In the genomic region with DNA sequence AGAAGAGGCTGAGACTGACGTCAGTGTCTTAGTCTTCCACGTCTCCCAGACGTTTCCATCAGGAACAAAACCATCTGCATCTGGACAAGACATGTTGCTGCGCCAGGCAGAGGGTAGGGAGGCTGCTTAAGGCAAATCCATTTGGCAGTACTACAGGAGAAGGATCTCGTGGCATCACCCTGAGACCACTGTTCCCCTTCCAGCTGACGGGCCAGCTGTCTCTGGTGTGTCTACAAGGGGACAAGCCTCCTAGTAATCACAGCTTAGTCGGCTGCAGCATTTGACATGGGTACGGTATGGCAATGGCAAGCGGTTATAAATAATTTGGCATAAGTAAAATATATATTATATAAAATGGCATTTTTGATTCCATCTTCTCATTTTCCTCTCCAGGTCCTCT, we compare ENCODE assay signal across 26 mouse cellular contexts.
A peak's percentile ranks its signal among the peaks of the same experiment; 100 is the strongest.
DNase-seq lines count a peak whose midpoint lies in the region; ATAC-seq and TF ChIP-seq lines count a peak whose summit lies in the region.
"Had no signal": no experiment of that assay in that cellular context is flagged by ENCODE, and none has a peak within 500 bp of the region (broad histone marks: within the 10 kb centered on the region; RNA-seq: fewer than 3 reads in every experiment).

No protein-coding gene starts in this region.

- ATAC-seq in liver, embryonic 11.5 days (replicated peaks; ENCODE audit: low FRiP score): no peak
- no peak for ATAC-seq in liver, postnatal 0 days
- ATAC-seq in neural tube, embryonic 15.5 days (ENCODE audit: low FRiP score): no peak
- ATAC-seq: CD4-positive, CD25-positive, alpha-beta regulatory T cell, adult 4 months; forebrain, embryonic 14.5 days; forebrain, embryonic 16.5 days; Patski had no signal

- H3K9me3 ChIP-seq in liver, embryonic 11.5 days (ENCODE audit: control insufficient read depth, low read length): no peaks in the 10 kb centered on the region
- no peaks in the 10 kb centered on the region for H3K9me3 ChIP-seq in liver, postnatal 0 days (ENCODE audit: low read length)
- H3K9me3 ChIP-seq in neural tube, embryonic 15.5 days (replicated peaks): no peaks in the 10 kb centered on the region
- H3K9me3 ChIP-seq: embryonic facial prominence, embryonic 13.5 days; embryonic facial prominence, embryonic 15.5 days; forebrain, embryonic 10.5 days; forebrain, embryonic 12.5 days had no signal

- no peak overlapping the region for H3K4me2 ChIP-seq in liver, embryonic 11.5 days
- no peak overlapping the region for H3K4me2 ChIP-seq in liver, postnatal 0 days (ENCODE audit: low read depth, low read length)
- no peak overlapping the region for H3K4me2 ChIP-seq in neural tube, embryonic 15.5 days
- H3K4me2 ChIP-seq: embryonic facial prominence, embryonic 13.5 days; embryonic facial prominence, embryonic 15.5 days; forebrain, embryonic 12.5 days had no signal

- 85% methylated on average over 9 of the region's 9 CpGs for WGBS in liver, embryonic 11.5 days
- WGBS in liver, postnatal 0 days (ENCODE audit: insufficient replicate concordance): 82% methylated on average over 9 of the region's 9 CpGs
- 91% methylated on average over 9 of the region's 9 CpGs for WGBS in neural tube, embryonic 15.5 days

- H3K4me3 ChIP-seq in liver, embryonic 11.5 days (ENCODE audit: low read depth, low read length): no peak overlapping the region
- H3K4me3 ChIP-seq in liver, postnatal 0 days (ENCODE audit: low read depth, low read length): no peak overlapping the region
- H3K4me3 ChIP-seq in neural tube, embryonic 15.5 days (replicated peaks): no peak overlapping the region
- H3K4me3 ChIP-seq: embryonic facial prominence, embryonic 13.5 days; embryonic facial prominence, embryonic 15.5 days; erythroblast, embryonic 14.5 days; forebrain, embryonic 10.5 days; forebrain, embryonic 12.5 days had no signal

- no peak overlapping the region for H3K9ac ChIP-seq in liver, embryonic 11.5 days (ENCODE audit: low read depth, low read length)
- no peak overlapping the region for H3K9ac ChIP-seq in liver, postnatal 0 days (replicated peaks)
- H3K9ac ChIP-seq in neural tube, embryonic 15.5 days (replicated peaks): no peak overlapping the region
- H3K9ac ChIP-seq: embryonic facial prominence, embryonic 13.5 days; embryonic facial prominence, embryonic 15.5 days; forebrain, embryonic 12.5 days had no signal

- H3K36me3 ChIP-seq in liver, embryonic 11.5 days (ENCODE audit: control insufficient read depth, insufficient read depth, low read length): peaks cover 5% of the 10 kb centered on the region; the same call in 1 of the 2 replicates
- H3K36me3 ChIP-seq in liver, postnatal 0 days (replicated peaks; ENCODE audit: insufficient read depth, low read length): peaks cover 37% of the 10 kb centered on the region
- H3K36me3 ChIP-seq in neural tube, embryonic 15.5 days: peaks cover 10% of the 10 kb centered on the region
- H3K36me3 ChIP-seq: G1E had no signal

- peak; percentile 37 for DNase-seq in heart, adult 11 months
- no peak for DNase-seq in heart, adult 8-10 months (ENCODE audit: low spot score)
- DNase-seq in liver, embryonic 11.5 days (ENCODE audit: low spot score): peak; percentile 14
- no peak for DNase-seq in liver, postnatal 0 days
- peak; percentile 26 for DNase-seq in R1 (ENCODE audit: low read depth, low spot score)
- DNase-seq: adrenal gland, adult 2 months; adrenal gland, postnatal 10 days; adrenal gland, postnatal 25 days; B cell, adult 2 months; cerebellum, adult 11 months; cerebellum, adult 18-20 months; cerebellum, adult 8-10 months; cerebellum, adult 9-11 months; cerebellum, postnatal 36 days; embryo, embryonic 11 days had no signal

- no peak overlapping the region for H3K27ac ChIP-seq in liver, embryonic 11.5 days (ENCODE audit: low read depth, low read length)
- H3K27ac ChIP-seq in liver, postnatal 0 days (ENCODE audit: low read depth): no peak overlapping the region
- H3K27ac ChIP-seq in neural tube, embryonic 15.5 days (replicated peaks): no peak overlapping the region
- H3K27ac ChIP-seq: embryonic facial prominence, embryonic 13.5 days; embryonic facial prominence, embryonic 15.5 days; forebrain, embryonic 10.5 days; forebrain, embryonic 12.5 days had no signal

- TF ChIP-seq CTCF in liver, postnatal 0 days (IDR thresholded peaks at IDR 0.05; ENCODE audit: low read depth): no peak

- H3K4me1 ChIP-seq in liver, embryonic 11.5 days (replicated peaks; ENCODE audit: control insufficient read depth, insufficient read depth, low read length): no peaks in the 10 kb centered on the region
- no peaks in the 10 kb centered on the region for H3K4me1 ChIP-seq in liver, postnatal 0 days (ENCODE audit: insufficient read depth)
- H3K4me1 ChIP-seq in neural tube, embryonic 15.5 days: no peaks in the 10 kb centered on the region
- H3K4me1 ChIP-seq: forebrain, embryonic 10.5 days; forebrain, embryonic 12.5 days had no signal

- no peaks in the 10 kb centered on the region for H3K27me3 ChIP-seq in liver, embryonic 11.5 days (replicated peaks; ENCODE audit: control insufficient read depth, insufficient read depth, low read length)
- no peaks in the 10 kb centered on the region for H3K27me3 ChIP-seq in liver, postnatal 0 days (ENCODE audit: insufficient read depth, low read length)
- no peaks in the 10 kb centered on the region for H3K27me3 ChIP-seq in neural tube, embryonic 15.5 days (replicated peaks)
- H3K27me3 ChIP-seq: embryonic facial prominence, embryonic 13.5 days; embryonic facial prominence, embryonic 15.5 days; forebrain, embryonic 12.5 days; Patski had no signal

- no peak for TF ChIP-seq EP300 in liver, postnatal 0 days (IDR thresholded peaks at IDR 0.05; ENCODE audit: low read depth)

Comparison
In these comparisons a context has a peak if more than half of its experiments do, and no peak if none do; other contexts are left out.
1. DNase-seq: peak in heart, adult 11 months (single experiment), liver, embryonic 11.5 days (single experiment) and R1 (single experiment); none in heart, adult 8-10 months (single experiment) and liver, postnatal 0 days (single experiment).